Mouse (Mus musculus) heart, adult 9 months (tissue): ENCODE measurements around the gene Gm49336.

Experiments used
- DNase-seq, 2 experiments: peaks; one replicate each; pipeline ENCODE4 v3.0.0; 2022; ENCODE audit warnings: low spot score in 2 of 2

Gm49336 gene

DNA sequence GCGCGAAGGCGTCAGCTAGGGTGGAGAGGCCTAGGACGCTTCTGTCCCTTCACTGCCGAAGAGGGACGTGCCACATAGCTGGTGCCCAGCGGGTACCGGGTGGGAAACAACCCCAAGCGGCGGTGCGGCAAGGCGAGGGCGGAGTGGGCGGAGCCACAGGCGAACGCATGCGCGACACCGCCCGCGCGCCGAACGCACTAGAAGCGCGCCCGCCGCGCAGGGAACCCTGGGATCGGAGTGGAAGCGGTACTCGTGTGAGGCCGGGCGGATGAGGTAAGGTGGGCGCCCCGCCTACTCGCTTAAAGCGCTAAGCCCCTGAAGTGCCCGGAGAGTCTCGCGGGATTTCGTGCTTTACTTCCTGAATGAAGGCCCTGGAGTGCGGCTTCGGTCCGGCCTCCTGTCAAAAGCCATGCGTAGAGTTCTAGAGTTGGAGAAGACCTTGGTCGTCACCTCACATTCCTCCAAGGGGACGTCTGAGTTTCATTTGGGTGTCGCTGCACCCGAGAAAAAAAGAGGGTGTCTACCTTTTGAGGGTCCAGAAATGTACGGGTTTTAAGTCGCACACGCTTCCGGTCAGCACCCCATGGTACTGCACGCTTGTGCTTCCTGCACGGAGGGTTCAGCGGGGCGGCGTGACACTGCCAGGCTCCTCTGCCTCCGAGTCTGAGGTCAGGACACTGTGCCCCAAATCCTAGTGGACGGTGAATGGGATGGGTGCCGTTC is at the start of gene Gm49336, which contains the start of gene Nupl1:
TSS of gene Gm49336 (minus strand) at position 227 of the 723 bp plus-strand sequence.
TSS of gene Nupl1 (minus strand) at position 151 of the 723 bp plus-strand sequence.
- peak; percentile 98 to 99 for DNase-seq

DNA sequence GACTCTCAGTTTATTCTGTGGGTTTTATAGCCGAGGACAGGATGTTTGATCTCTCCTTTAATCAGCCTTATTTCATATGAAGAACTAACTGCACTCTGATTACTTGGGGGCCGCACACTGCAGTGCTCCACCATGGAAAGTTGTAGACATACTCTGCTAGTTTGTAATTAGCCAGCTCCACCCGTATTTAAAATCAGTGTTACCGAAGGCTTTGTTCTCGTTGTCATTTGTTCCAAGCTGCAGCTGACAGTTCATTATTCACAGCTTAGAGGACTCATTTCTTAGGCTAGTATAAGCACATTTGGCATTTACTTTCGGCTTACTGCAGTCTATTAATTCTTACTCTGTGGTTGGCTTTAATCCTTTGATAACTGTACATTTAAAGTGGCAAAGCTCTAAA is 49.7 kb upstream of the Gm49336 start:
- no peak for DNase-seq

DNA sequence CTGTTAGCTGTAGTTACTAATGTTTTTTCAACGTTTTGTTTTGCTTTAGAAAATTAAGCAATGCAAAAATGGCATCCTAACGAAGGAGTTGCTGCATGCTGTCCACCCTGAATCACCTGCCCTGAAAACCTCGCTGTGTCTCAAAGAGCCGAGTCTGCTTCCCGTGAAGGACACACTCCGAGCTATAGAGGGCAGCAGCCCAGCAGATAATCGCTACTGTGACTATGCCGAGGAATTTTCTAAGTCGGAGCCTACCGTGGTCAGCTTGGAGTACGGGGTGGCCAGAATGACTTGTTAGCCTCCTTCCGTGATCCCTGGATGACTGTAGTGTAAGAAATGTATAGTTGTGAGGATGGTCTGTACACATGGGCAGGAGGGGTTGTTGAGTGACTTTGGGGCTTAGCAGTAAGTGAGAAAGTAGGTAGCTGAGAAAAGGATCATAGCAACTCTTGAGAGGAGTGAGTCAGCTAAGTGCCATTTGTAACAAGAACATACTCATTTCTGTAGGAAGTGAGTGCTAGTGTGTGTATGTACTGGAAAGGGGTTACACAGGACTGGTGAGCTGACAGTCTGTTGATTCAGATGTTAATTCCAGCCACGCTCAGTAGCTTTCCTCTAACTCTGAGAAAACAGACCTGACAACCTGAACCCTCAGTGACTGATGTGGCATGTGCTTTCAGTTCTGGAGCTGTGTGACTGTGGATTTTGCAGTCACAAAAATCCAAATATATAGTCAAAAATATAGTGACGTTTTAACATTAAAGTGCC is 49.1 kb upstream of the Gm49336 start:
- no peak for DNase-seq

DNA sequence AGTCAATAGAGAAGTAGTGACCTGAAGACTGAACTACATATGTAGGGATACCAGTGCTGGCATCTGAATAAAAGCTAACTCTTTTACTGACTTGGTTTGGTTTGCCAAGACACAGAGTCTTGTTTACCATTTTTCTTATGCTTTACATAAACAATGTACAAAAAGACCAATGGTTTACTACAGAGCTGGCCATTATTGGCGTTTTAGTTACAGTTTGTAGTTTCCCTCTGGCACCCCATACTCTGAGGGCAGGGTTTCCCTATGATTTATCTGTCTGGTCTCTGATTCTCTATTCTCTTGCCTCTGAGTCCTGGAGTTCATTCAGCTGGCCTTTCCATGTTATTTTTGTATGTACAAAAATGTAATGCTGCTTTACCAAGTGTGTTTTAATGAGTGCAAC is 44.2 kb upstream of the Gm49336 start:
- no peak for DNase-seq

DNA sequence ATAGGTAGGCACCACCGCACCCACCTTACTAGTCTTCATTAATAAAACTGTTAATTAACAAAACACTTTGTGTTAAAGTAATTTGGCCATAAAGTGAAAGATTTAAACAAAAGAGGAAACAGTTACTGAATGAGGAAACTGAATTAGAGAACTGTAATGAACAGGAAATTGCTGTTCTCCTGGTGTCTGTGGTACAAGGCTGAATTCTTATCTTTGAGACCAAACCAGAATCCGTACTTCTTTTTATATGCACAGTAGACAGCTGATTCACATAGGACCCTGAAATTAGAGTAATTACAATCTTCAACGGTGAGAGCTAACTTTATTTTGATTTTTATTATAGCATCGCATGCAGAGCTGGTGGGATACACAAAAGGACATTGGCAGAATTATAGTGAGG is 39.1 kb upstream of the Gm49336 start:
- no peak for DNase-seq

DNA sequence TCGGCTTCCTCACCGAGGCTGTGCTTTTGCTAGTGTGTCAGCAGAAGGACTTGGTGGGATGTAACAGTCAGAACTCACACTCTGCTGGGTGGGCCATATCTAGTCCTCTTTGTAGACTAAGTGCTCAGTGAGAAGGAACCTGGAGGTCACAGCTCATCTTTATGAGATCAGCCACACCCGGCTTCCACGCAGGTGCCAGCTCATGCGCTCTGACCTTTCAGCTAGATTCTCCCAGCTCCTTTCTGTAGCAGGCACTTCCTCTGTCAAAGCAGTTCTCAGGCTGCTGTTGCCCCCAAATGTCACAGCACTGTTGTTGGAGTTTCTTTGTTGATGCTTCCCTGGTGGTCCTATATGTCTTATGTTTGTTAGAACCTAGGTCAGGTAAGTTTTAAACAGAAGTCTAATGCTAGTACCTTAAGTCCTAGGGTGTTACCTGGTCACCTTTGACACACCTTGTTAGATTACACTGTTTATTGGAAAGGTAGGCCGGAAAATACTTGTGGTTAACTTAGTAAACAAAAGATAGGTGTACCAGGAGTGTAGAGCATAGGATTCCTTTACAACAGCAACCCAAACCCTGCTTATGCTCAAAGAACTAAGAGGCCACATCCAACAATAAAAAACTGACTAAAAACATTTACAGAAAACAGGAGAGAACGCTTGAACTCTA is 35.0 kb upstream of the Gm49336 start:
- DNase-seq: no peak

DNA sequence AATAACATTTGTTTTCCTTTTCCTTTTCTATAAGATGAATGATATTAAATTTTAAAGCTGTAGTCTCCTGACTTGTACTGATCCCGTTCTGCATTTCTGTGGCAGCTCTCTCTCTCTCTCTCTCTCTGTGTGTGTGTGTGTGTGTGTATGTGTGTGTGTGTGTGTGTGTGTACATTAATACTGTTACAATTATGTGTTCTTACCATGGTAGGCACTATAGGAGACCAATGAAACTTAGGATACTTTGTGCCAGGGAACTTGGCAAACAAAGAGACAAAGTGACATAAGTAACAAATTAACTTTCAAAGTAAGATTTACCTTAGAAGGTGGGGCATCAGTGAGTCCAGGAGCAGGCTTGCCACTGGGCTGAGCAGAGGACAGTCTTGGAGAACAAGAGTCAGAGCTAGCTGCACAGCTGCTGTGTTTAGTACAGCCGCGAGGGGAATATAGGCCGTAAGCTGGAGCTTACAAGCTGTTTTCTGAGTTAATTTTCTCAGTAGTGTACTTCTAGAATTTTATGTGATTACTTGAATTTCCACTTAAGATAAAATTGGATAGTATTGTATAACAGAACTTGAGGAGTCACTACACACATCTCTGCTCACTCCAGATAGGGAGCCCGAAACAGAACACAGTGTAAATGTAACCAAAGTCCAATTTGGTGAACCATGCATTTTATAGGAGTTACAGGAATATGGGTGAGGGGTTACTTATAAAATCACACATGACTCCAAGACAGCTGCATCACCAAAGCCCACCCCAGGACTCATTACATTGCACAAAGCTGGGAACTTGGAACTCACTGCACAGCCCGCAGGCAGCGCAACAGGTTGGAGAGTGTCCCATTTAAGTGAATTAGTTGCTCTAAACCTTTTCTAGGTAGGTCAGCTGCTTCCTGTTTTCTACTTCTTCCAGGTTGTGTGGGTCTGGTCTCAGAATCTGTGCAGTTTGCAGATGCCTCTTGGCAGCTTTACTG is 24.3 kb upstream of the Gm49336 start:
- DNase-seq: no peak

DNA sequence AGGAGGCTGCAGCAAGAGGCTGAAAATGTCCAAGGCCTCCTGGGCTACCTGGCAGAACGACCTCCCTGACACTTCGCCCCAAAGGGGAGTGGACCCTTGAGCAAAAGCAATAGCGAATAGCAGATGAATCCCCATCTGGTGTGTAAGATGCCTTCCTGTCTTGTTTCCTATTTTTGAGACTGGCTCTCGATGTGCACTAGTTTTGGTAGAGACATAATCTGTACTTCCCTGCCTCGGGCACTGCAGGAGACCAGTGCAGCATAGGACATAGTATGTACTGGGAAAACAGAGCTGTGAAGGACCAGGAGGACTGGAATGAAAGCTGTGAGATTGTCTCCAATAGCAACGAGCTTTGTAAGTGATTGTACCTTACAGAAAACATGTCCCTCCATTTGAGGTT is 22.0 kb upstream of the Gm49336 start:
- DNase-seq: no peak

DNA sequence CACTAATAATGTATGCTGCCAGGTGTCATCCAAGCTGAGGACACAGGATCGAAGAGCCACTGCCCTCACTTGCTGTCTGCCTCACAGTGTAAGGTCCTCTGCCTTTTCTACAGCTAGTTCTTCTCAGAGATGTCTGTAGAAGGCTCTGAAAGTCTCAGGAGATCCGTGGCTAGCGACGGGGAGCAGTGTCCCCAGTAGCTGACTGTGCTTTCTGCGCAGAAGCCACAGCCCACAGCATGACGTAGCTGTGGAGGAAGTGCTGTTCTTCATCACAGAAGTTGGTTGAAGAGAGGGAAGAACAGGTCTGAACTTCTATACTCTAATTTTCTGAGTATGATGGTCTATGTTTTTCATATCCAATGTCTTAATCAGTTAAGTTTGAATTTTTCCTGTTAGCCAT is 18.0 kb upstream of the Gm49336 start:
- DNase-seq: peak; percentile 12 to 16

DNA sequence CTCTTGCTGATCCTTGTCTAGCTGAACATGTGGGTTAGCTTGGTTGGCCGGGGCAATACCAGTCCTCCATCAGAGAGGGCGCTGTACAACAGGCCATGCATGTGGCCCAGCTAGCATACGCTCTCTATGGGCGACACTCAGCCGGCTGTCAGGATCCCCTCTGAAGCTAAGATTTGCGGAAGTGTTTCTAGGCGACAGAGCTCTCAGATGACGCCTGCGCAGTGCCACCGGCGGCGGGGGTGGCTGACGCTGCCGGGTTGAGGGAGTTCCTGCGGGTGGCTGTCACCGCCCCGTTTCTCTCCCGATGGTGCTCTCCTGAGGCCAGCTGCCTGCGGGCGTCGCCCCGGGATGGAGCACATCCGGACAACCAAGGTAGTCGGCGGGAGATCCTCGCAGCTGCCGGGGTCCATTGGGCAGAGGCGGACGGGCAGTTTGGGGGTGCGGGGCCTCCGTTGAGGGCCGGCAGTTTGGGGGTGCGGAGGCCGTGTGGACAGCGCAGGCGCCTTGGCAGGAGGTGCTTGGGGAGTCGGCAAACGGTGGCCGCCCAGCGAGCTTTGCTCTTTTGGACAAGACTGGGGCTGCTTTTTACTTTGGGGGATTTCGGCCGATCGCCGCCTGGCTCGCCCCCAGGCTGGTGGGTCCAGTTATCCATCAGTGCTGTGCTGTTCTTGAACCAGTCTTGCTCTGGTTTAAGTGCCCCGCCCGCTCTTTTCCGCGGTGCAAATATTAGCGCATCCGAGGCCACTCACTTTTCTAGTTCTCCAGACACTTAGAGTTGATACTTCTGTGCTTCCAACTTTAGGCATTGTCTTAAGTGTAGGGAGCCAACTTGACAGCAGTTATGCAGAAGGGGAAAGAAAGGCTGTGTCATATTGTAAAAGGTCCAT is 13.9 kb upstream of the Gm49336 start, which contains the start of gene Mtmr6:
TSS of gene Mtmr6 (plus strand) at position 239 of the 887 bp plus-strand sequence.
- peak; percentile 95 to 97 for DNase-seq

DNA sequence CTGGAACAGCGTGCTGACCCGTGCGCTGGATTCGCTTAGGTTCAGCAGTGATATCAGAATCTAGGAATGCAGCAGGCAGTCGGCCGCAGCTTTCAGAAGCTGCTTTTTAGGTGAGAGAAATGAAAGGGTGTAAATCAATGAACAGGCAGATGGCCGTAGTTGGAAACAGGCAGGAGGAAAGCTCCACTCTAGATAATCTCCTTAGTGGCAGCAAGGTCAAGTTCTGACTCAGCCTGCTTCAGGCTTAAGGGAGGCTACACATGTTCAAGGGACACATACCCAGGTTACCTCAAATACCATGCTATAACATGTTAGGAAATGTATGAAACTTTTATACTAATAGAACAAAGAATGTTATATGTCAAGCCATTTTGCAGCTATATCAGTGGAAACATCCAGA is 11.0 kb upstream of the Gm49336 start:
- no peak for DNase-seq

DNA sequence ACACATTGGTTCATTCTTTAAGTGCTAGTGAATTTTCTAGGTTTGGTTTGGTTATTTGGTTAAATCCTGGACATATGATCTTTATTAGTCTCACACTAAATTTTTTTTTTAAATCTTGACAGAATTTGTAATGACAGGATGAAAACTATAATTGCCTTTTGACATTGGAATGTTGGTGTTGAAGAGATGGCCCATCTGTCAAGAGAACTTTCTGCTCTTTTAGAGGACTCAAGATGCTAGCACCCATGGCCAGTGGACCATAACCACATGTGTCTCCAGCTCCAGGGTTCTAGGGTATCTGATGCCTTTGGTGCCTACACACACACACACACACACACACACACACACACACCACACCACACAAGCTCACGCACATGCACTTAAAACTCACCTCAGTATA is 6.5 kb upstream of the Gm49336 start:
- DNase-seq: no peak

DNA sequence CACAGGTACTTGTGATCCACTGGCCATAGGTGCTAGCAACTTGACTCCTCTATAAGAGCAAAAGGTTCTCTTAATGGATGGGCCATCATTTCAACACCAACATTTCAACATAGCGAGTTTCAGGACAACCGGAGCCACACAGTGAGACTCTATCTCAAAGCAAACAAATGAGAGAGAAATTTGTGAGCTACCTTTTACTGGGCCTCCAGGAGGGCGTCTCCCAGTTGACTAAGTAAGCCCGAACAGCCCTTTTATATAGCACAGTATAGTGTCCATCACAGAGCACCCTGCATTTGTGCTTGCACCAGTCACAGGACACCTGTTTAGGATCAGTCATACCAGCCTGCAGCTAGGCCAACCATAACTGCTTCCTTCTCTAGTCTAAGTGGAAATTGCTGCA is 5.8 kb upstream of the Gm49336 start:
- no peak for DNase-seq

DNA sequence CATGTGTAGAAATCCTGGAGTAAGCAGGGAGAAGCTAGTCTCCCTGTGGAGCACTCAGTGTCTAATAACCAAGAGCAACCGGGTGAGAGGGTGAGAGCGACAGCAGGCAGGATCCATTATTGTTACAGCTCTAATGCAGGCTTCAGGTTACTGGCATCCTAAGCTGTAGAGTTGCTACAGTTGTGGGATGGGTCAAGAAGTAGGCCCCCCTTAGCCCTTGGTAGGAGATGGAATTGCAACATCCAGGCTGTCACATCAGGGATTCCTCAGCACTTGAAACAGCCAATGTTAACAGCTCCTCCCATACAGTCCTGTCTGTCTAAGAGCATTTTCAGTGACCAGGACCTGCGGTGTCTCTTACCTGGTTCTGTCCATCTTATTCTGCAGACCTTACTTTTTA is 5.0 kb upstream of the Gm49336 start:
- no peak for DNase-seq

DNA sequence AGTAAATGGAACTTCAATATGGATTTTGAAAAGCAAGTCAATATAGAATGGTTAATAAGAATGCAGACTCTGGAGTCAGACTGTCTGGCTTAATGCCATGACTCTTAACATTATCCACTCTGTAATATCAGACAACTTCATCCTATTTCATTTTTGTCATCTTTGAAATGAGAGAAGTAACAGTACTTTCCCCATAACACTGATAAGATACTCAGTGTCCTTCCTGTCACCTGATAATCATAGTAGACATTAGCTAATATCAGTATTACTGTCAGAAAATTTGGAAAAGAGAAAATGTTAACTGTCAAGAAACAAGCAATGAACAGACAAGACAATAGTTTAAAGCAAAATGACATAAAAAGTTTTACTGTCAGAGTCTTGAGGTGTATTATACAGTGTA is 3.5 kb upstream of the Gm49336 start:
- DNase-seq: no peak

DNA sequence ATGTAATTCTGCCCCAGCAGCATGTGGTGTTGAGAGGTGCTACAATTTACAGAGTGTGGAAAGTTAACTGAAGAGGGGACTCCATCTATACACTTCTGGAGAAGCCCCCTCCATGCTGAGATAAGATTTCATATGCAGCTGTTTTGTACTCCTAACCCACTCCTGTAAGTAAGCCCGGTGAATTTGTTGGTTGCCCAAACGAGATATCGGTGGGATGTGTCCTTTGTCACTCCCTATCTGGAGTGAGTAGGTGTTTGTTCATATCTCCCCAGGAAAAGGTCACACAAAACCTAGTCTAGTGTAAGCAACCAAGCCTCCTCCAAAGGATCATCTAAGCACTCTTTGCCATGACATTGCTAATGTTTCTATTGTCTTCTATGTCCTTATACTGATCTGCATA is 2.2 kb upstream of the Gm49336 start:
- no peak for DNase-seq

DNA sequence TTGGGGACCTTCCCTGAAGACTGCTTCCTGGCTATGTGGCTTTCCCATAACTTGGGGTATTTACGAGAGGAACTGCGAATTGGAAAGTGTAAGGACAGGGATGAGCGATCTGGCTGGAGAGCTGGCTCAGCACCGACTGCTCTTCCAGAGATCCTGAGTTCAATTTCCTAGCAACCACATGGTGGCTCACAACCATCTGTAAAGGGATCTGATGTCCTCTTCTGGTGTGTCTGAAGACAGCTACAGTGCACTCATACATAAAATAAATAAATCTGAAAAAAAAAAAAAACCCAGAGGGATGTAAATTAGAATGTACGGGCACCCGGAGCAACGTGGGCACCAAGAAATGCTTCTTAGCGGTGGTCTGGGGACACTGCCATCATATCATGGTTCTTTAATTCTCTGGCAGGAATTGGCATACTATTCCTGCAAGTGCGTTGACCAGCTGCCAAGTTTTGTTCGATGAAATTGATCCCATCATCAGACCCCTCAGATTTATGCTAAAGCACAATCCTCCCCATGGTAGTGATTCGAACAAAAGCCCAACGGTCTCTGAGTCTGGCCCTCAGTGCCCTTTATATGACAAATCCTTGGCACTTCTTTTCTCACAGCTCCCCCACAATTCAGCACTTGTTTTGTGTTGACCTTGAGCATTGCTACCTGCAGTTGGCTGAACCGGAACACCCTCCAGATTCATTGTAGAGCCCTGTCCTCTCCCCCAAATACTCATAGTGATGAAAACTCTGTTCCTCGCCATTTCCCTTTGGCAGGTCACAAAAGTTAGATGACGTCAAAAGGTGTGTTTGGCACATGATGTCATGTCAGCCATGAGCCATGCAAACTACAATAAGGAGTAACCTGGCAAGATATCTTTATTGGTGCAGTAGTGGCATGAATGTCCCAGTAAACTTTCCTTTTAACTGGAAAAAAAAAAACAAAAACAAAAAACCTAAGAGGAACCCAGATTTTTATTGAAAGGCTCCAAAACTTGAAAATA is 995 bp upstream of the Gm49336 start:
- DNase-seq: no peak

DNA sequence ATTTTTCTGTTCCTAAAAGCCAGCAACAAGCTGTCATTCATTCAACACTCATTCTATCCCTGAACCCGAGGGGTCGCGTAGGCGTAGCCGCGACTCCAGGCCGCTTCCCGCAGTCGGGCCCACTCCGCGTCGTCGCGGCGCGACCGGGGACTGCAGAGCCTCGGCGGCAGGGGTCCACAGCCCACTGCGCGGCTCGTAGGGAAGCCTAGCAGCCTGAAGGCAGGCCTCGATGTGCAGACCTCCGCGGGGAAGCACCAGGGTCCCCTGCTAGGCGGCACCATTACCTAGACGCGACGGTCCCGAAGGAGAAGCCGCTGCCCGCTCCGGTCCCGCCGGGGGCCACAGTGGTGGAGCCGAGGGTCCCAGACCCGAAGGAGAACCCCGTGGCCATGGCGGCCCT is 428 bp downstream of the Gm49336 start:
- DNase-seq: no peak

DNA sequence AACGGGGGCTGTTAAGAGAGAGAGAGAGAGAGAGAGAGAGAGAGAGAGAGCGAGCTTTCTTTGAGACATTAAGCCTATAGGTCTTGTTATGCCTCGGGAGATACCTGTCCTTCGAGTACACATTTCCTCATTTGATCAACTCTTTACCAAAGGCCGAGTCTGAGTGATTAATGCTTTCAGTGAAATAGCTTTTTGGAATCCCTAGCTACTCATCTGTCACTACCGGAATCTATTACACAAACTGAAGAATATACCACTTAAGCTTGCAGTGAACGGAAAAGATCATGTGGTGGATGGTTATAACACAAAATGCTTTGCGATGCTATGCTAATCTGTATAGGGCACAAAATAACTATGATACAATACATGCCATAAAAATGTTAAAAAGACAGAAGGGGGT is 941 bp downstream of the Gm49336 start:
- no peak for DNase-seq
